Mouse (Mus musculus): ENCODE measurements around the gene Adap2. TPM values are rescaled to one million over a fixed set of nuclear protein-coding genes. Genes with fewer than 3 reads are reported as not detected.
"Not testable (repeated sequence)": the region's sequence is repeated elsewhere in the genome, so short reads cannot be mapped to it uniquely, and the experiment has no call there.

The Adap2 gene
- polyA plus RNA-seq, 1 experiment from 2014 or later = 1.5 TPM

GRCm38 (mm10) chr11:80147748-80148147 lies 6.2 kb upstream of the Adap2 start:
- H3K36me3 ChIP-seq = no peaks in the 10 kb centered on the region
- no peak overlapping the region for H3K9ac ChIP-seq
- ATAC-seq (replicated peaks; ENCODE audit: insufficient number of reproducible peaks, insufficient read depth, low FRiP score, low read depth) = no peak
- no peak overlapping the region for H3K27ac ChIP-seq
- H3K27me3 ChIP-seq = peaks cover 6% of the 10 kb centered on the region; the same call in 1 of the 2 replicates
- no peak overlapping the region for H3K4me2 ChIP-seq
- no peaks in the 10 kb centered on the region for H3K9me3 ChIP-seq (replicated peaks)
- no peak overlapping the region for H3K4me3 ChIP-seq
- H3K4me1 ChIP-seq (replicated peaks) = peaks cover 4% of the 10 kb centered on the region
- WGBS = 66% methylated on average over 6 of the region's 6 CpGs

- H3K4me1 ChIP-seq (replicated peaks) = no peaks in the 10 kb centered on the region; the same call in 1 of the 2 replicates
- peaks cover 9% of the 10 kb centered on the region; the same call in 1 of the 2 replicates for H3K27me3 ChIP-seq
- no peaks in the 10 kb centered on the region for H3K9me3 ChIP-seq (replicated peaks)
- no peak overlapping the region for H3K4me3 ChIP-seq
- no peak overlapping the region for H3K4me2 ChIP-seq
- H3K36me3 ChIP-seq = no peaks in the 10 kb centered on the region
- no peak for ATAC-seq (replicated peaks; ENCODE audit: insufficient number of reproducible peaks, insufficient read depth, low FRiP score, low read depth)
- H3K9ac ChIP-seq = no peak overlapping the region
- WGBS = 22% methylated on average over 1 of the region's 1 CpGs
- no peak overlapping the region for H3K27ac ChIP-seq
Measured at GRCm38 (mm10) chr11:80148313-80148712, 5.6 kb upstream of the Adap2 start.

GRCm38 (mm10) chr11:80148974-80149373 lies 4.9 kb upstream of the Adap2 start:
- H3K4me2 ChIP-seq; H3K4me1 ChIP-seq (replicated peaks); H3K4me3 ChIP-seq; H3K9ac ChIP-seq; H3K27ac ChIP-seq; ATAC-seq (replicated peaks; ENCODE audit: insufficient number of reproducible peaks, insufficient read depth, low FRiP score, low read depth); H3K9me3 ChIP-seq (replicated peaks); H3K36me3 ChIP-seq: not testable (repeated sequence)
- peaks cover 15% of the 10 kb centered on the region for H3K27me3 ChIP-seq
- 69% methylated on average over 2 of the region's 4 CpGs for WGBS

GRCm38 (mm10) chr11:80149412-80150023 lies 4.4 kb upstream of the Adap2 start:
- Histone ChIP-seq H3K27me3 (peaks cover 21% of the 10 kb centered on the region), H3K9me3 (replicated peaks) (no peaks in the 10 kb centered on the region), H3K4me3 (no peak overlapping the region), H3K36me3 (no peaks in the 10 kb centered on the region), H3K9ac (no peak overlapping the region), H3K4me1 (replicated peaks) (peaks cover 11% of the 10 kb centered on the region), H3K27ac (no peak overlapping the region), H3K4me2 (no peak overlapping the region)
- no peak for ATAC-seq (replicated peaks; ENCODE audit: insufficient number of reproducible peaks, insufficient read depth, low FRiP score, low read depth)
- 76% methylated on average over 8 of the region's 8 CpGs for WGBS

- ATAC-seq (replicated peaks; ENCODE audit: insufficient number of reproducible peaks, insufficient read depth, low FRiP score, low read depth) = no peak
- Histone ChIP-seq H3K4me3 (no peak overlapping the region), H3K27me3 (peaks cover 31% of the 10 kb centered on the region), H3K4me2 (no peak overlapping the region), H3K9me3 (replicated peaks) (no peaks in the 10 kb centered on the region), H3K27ac (no peak overlapping the region), H3K4me1 (replicated peaks) (peaks cover 12% of the 10 kb centered on the region), H3K9ac (no peak overlapping the region), H3K36me3 (no peaks in the 10 kb centered on the region)
- WGBS = 64% methylated on average over 5 of the region's 5 CpGs
Measured at GRCm38 (mm10) chr11:80150566-80150965, 3.3 kb upstream of the Adap2 start.

- Histone ChIP-seq H3K4me3 (no peak overlapping the region), H3K36me3 (no peaks in the 10 kb centered on the region), H3K27ac (no peak overlapping the region), H3K27me3 (peaks cover 38% of the 10 kb centered on the region), H3K9me3 (replicated peaks) (no peaks in the 10 kb centered on the region), H3K4me2 (no peak overlapping the region), H3K4me1 (replicated peaks) (peaks cover 12% of the 10 kb centered on the region), H3K9ac (no peak overlapping the region)
- 53% methylated on average over 2 of the region's 2 CpGs for WGBS
- no peak for ATAC-seq (replicated peaks; ENCODE audit: insufficient number of reproducible peaks, insufficient read depth, low FRiP score, low read depth)
Measured at GRCm38 (mm10) chr11:80151541-80151940, 2.4 kb upstream of the Adap2 start.

- Histone ChIP-seq H3K4me2 (no peak overlapping the region), H3K27ac (no peak overlapping the region), H3K4me1 (replicated peaks) (peaks cover 12% of the 10 kb centered on the region), H3K9me3 (replicated peaks) (no peaks in the 10 kb centered on the region), H3K36me3 (no peaks in the 10 kb centered on the region), H3K27me3 (peaks cover 43% of the 10 kb centered on the region), H3K4me3 (no peak overlapping the region), H3K9ac (no peak overlapping the region)
- no peak for ATAC-seq (replicated peaks; ENCODE audit: insufficient number of reproducible peaks, insufficient read depth, low FRiP score, low read depth)
- WGBS = 59% methylated on average over 8 of the region's 8 CpGs
Measured at GRCm38 (mm10) chr11:80152376-80152775, 1.5 kb upstream of the Adap2 start.

- Histone ChIP-seq H3K9ac (peak overlapping the region; percentile 52), H3K4me2 (peak overlapping the region; percentile 94), H3K4me3 (peak overlapping the region; percentile 64), H3K36me3 (no peaks in the 10 kb centered on the region), H3K27ac (no peak overlapping the region), H3K27me3 (peaks cover 44% of the 10 kb centered on the region), H3K4me1 (replicated peaks) (peaks cover 12% of the 10 kb centered on the region), H3K9me3 (replicated peaks) (no peaks in the 10 kb centered on the region)
- 27% methylated on average over 25 of the region's 25 CpGs for WGBS
- no peak for ATAC-seq (replicated peaks; ENCODE audit: insufficient number of reproducible peaks, insufficient read depth, low FRiP score, low read depth)
Measured at GRCm38 (mm10) chr11:80154501-80154900, 596 bp downstream of the Adap2 start.

- 85% methylated on average over 8 of the region's 8 CpGs for WGBS
Measured at GRCm38 (mm10) chr11:80155541-80155940, 1.6 kb downstream of the Adap2 start.

GRCm38 (mm10) chr11:80155961-80156360 lies 2.1 kb downstream of the Adap2 start:
- WGBS = 77% methylated on average over 4 of the region's 4 CpGs

More at GRCm38 (mm10) chr11:80155541-80155940, 1.6 kb downstream of the Adap2 start:
- Histone ChIP-seq H3K4me1 (replicated peaks) (peaks cover 12% of the 10 kb centered on the region), H3K4me2 (no peak overlapping the region), H3K9me3 (replicated peaks) (no peaks in the 10 kb centered on the region), H3K4me3 (no peak overlapping the region), H3K27me3 (peaks cover 44% of the 10 kb centered on the region), H3K36me3 (no peaks in the 10 kb centered on the region), H3K27ac (no peak overlapping the region), H3K9ac (no peak overlapping the region)
- no peak for ATAC-seq (replicated peaks; ENCODE audit: insufficient number of reproducible peaks, insufficient read depth, low FRiP score, low read depth)

GRCm38 (mm10) chr11:80156841-80157240 lies 2.9 kb downstream of the Adap2 start:
- Histone ChIP-seq H3K27ac (no peak overlapping the region), H3K36me3 (no peaks in the 10 kb centered on the region), H3K9me3 (replicated peaks) (no peaks in the 10 kb centered on the region), H3K4me1 (replicated peaks) (peaks cover 12% of the 10 kb centered on the region), H3K4me3 (no peak overlapping the region), H3K27me3 (peaks cover 44% of the 10 kb centered on the region), H3K4me2 (no peak overlapping the region), H3K9ac (no peak overlapping the region)
- 76% methylated on average over 4 of the region's 4 CpGs for WGBS
- no peak for ATAC-seq (replicated peaks; ENCODE audit: insufficient number of reproducible peaks, insufficient read depth, low FRiP score, low read depth)

More at GRCm38 (mm10) chr11:80155961-80156360, 2.1 kb downstream of the Adap2 start:
- peaks cover 44% of the 10 kb centered on the region for H3K27me3 ChIP-seq
- H3K9ac ChIP-seq = no peak overlapping the region
- no peak overlapping the region for H3K27ac ChIP-seq
- peaks cover 12% of the 10 kb centered on the region for H3K4me1 ChIP-seq (replicated peaks)
- no peak for ATAC-seq (replicated peaks; ENCODE audit: insufficient number of reproducible peaks, insufficient read depth, low FRiP score, low read depth)
- no peaks in the 10 kb centered on the region for H3K9me3 ChIP-seq (replicated peaks)
- no peak overlapping the region for H3K4me3 ChIP-seq
- no peak overlapping the region for H3K4me2 ChIP-seq
- H3K36me3 ChIP-seq = no peaks in the 10 kb centered on the region

GRCm38 (mm10) chr11:80159018-80159417 lies 5.1 kb downstream of the Adap2 start:
- H3K9me3 ChIP-seq (replicated peaks) = no peaks in the 10 kb centered on the region
- WGBS = 76% methylated on average over 7 of the region's 7 CpGs
- no peak overlapping the region for H3K9ac ChIP-seq
- H3K4me2 ChIP-seq = no peak overlapping the region
- no peak overlapping the region for H3K27ac ChIP-seq
- no peak for ATAC-seq (replicated peaks; ENCODE audit: insufficient number of reproducible peaks, insufficient read depth, low FRiP score, low read depth)
- H3K4me1 ChIP-seq (replicated peaks) = peaks cover 6% of the 10 kb centered on the region
- H3K36me3 ChIP-seq = no peaks in the 10 kb centered on the region
- peaks cover 28% of the 10 kb centered on the region for H3K27me3 ChIP-seq
- H3K4me3 ChIP-seq = no peak overlapping the region
